Comparison of ENCODE assay signal across 21 mouse cellular contexts in the genomic region with DNA sequence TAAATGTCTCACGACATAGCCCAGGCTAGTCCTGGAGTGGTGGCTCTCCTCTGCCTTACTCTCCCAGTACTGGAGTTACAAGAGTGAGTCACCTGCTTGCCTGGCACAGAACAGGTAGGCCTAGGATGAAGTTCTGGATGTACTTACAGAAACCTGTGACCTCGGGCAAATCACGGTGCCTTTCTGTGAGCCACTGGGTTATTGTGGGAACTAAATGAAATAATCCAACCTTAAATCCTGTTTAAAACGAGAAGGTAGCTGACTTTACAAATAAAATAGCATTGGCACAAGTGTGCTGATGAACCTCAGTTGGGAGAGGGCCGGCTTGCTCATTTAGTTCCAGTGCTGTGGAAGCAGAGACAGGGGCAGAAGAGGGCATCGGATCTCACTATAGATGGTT. TPM values are rescaled to one million over a fixed set of nuclear protein-coding genes. Genes with fewer than 3 reads are reported as not detected.
A peak's percentile ranks its signal among the peaks of the same experiment; 100 is the strongest.
DNase-seq lines count a peak whose midpoint lies in the region; ATAC-seq and TF ChIP-seq lines count a peak whose summit lies in the region.
"Had no signal": no experiment of that assay in that cellular context is flagged by ENCODE, and none has a peak within 500 bp of the region (broad histone marks: within the 10 kb centered on the region; RNA-seq: fewer than 3 reads in every experiment).

No protein-coding gene starts in this region.

- TF ChIP-seq POLR2A in lung, adult 2 months (IDR thresholded peaks at IDR 0.05; ENCODE audit: borderline replicate concordance, extremely low read depth, low read depth, low read length), result no peak

- peak; percentile 92 for DNase-seq in heart, adult 11 months
- no peak for DNase-seq in heart, postnatal 4 days
- no peak for DNase-seq in lung, adult 2 months
- no peak for DNase-seq in thymus, adult 18-20 months
- DNase-seq: adrenal gland, adult 8-10 months; cerebellum, adult 11 months; retina, postnatal 1 day; right cerebral cortex, postnatal 4 days had no signal

- no peaks in the 10 kb centered on the region for H3K9me3 ChIP-seq in intestine, embryonic 16.5 days (ENCODE audit: control insufficient read depth, low read length)
- H3K9me3 ChIP-seq in intestine, postnatal 0 days (ENCODE audit: control insufficient read depth), result no peaks in the 10 kb centered on the region
- H3K9me3 ChIP-seq in lung, embryonic 16.5 days (ENCODE audit: control insufficient read depth, low read length), result no peaks in the 10 kb centered on the region
- H3K9me3 ChIP-seq in stomach, embryonic 15.5 days, result no peaks in the 10 kb centered on the region
- H3K9me3 ChIP-seq: hindbrain, embryonic 15.5 days; limb, embryonic 13.5 days; liver, embryonic 15.5 days; midbrain, embryonic 13.5 days had no signal

- H3K4me2 ChIP-seq in intestine, embryonic 16.5 days (ENCODE audit: low read depth, low read length), result no peak overlapping the region
- H3K4me2 ChIP-seq in intestine, postnatal 0 days (replicated peaks; ENCODE audit: low read depth), result no peak overlapping the region
- H3K4me2 ChIP-seq in lung, embryonic 16.5 days (ENCODE audit: low read depth, low read length), result no peak overlapping the region
- H3K4me2 ChIP-seq in stomach, embryonic 15.5 days, result no peak overlapping the region
- H3K4me2 ChIP-seq: hindbrain, embryonic 15.5 days; limb, embryonic 13.5 days; liver, embryonic 15.5 days had no signal

- ATAC-seq in intestine, embryonic 16.5 days, result no peak
- ATAC-seq in intestine, postnatal 0 days, result no peak
- no peak for ATAC-seq in lung, embryonic 16.5 days (ENCODE audit: low read depth)
- ATAC-seq in stomach, embryonic 15.5 days (ENCODE audit: insufficient read depth, low FRiP score, low read depth), result no peak
- ATAC-seq: midbrain, embryonic 13.5 days had no signal

- H3K4me1 ChIP-seq in intestine, embryonic 16.5 days (ENCODE audit: control insufficient read depth, insufficient read depth, low read length), result peaks cover 26% of the 10 kb centered on the region
- H3K4me1 ChIP-seq in intestine, postnatal 0 days (replicated peaks; ENCODE audit: control insufficient read depth, insufficient read depth, low read length), result 0 out of 2 replicates have a peak, but pooled peaks cover 3% of the 10 kb centered on the region
- peaks cover 26% of the 10 kb centered on the region for H3K4me1 ChIP-seq in lung, embryonic 16.5 days (replicated peaks; ENCODE audit: control insufficient read depth, insufficient read depth, low read length)
- H3K4me1 ChIP-seq in lung, adult 2 months (ENCODE audit: control insufficient read depth, insufficient read depth, low read length), result peaks cover 20% of the 10 kb centered on the region
- peaks cover 28% of the 10 kb centered on the region for H3K4me1 ChIP-seq in stomach, embryonic 15.5 days

- no peak overlapping the region for H3K4me3 ChIP-seq in intestine, embryonic 16.5 days (ENCODE audit: low read length)
- no peak overlapping the region for H3K4me3 ChIP-seq in intestine, postnatal 0 days (ENCODE audit: low read depth, low read length)
- no peak overlapping the region for H3K4me3 ChIP-seq in lung, embryonic 16.5 days (ENCODE audit: low read length)
- H3K4me3 ChIP-seq in lung, adult 2 months (replicated peaks; ENCODE audit: extremely low read depth, low read depth, low read length), result no peak overlapping the region
- H3K4me3 ChIP-seq in stomach, embryonic 15.5 days (replicated peaks), result no peak overlapping the region
- H3K4me3 ChIP-seq: hindbrain, embryonic 15.5 days; limb, embryonic 13.5 days; liver, embryonic 15.5 days; midbrain, embryonic 13.5 days had no signal

- 0 out of 2 replicates have a peak overlapping the region, but pooled peaks have one; percentile 75 for H3K27ac ChIP-seq in intestine, embryonic 16.5 days (ENCODE audit: low read length)
- no peak overlapping the region; the same call in 1 of the 2 replicates for H3K27ac ChIP-seq in intestine, postnatal 0 days (ENCODE audit: low read depth, low read length)
- H3K27ac ChIP-seq in lung, embryonic 16.5 days (ENCODE audit: low read length), result peak overlapping the region; percentile 91
- peak overlapping the region; percentile 40; the same call in 1 of the 2 replicates for H3K27ac ChIP-seq in stomach, embryonic 15.5 days

- no peaks in the 10 kb centered on the region for H3K36me3 ChIP-seq in intestine, embryonic 16.5 days (ENCODE audit: control insufficient read depth, insufficient read depth, low read length)
- peaks cover 3% of the 10 kb centered on the region; the same call in 1 of the 2 replicates for H3K36me3 ChIP-seq in intestine, postnatal 0 days (ENCODE audit: control insufficient read depth, insufficient read depth)
- H3K36me3 ChIP-seq in lung, embryonic 16.5 days (ENCODE audit: control insufficient read depth, insufficient read depth, low read length), result no peaks in the 10 kb centered on the region
- H3K36me3 ChIP-seq in stomach, embryonic 15.5 days, result no peaks in the 10 kb centered on the region
- H3K36me3 ChIP-seq: hindbrain, embryonic 15.5 days; midbrain, embryonic 13.5 days had no signal

- no peaks in the 10 kb centered on the region for H3K27me3 ChIP-seq in intestine, embryonic 16.5 days (replicated peaks; ENCODE audit: control insufficient read depth, insufficient read depth, low read length)
- H3K27me3 ChIP-seq in intestine, postnatal 0 days (replicated peaks; ENCODE audit: control insufficient read depth, insufficient read depth, low read length), result no peaks in the 10 kb centered on the region
- H3K27me3 ChIP-seq in lung, embryonic 16.5 days (ENCODE audit: control insufficient read depth, insufficient read depth, low read depth, low read length), result no peaks in the 10 kb centered on the region
- no peaks in the 10 kb centered on the region for H3K27me3 ChIP-seq in stomach, embryonic 15.5 days (replicated peaks)
- H3K27me3 ChIP-seq: CH12.LX; hindbrain, embryonic 15.5 days; limb, embryonic 13.5 days; liver, embryonic 15.5 days; midbrain, embryonic 13.5 days had no signal

- TF ChIP-seq CTCF in intestine, postnatal 0 days (IDR thresholded peaks at IDR 0.05; ENCODE audit: low read depth), result no peak
- no peak for TF ChIP-seq CTCF in lung, adult 2 months (IDR thresholded peaks at IDR 0.05; ENCODE audit: insufficient read depth, low read length)

- no peak overlapping the region for H3K9ac ChIP-seq in intestine, embryonic 16.5 days (ENCODE audit: low read depth, low read length)
- H3K9ac ChIP-seq in intestine, postnatal 0 days (ENCODE audit: low read depth, low read length), result no peak overlapping the region
- no peak overlapping the region for H3K9ac ChIP-seq in lung, embryonic 16.5 days (ENCODE audit: low read length)
- no peak overlapping the region for H3K9ac ChIP-seq in stomach, embryonic 15.5 days
- H3K9ac ChIP-seq: hindbrain, embryonic 15.5 days; liver, embryonic 15.5 days had no signal

- 84% methylated on average over 6 of the region's 6 CpGs for WGBS in intestine, embryonic 16.5 days
- 81% methylated on average over 6 of the region's 6 CpGs for WGBS in intestine, postnatal 0 days
- WGBS in lung, embryonic 16.5 days, result 82% methylated on average over 6 of the region's 6 CpGs
- WGBS in lung, adult 2 months, result 65% methylated on average over 6 of the region's 6 CpGs
- WGBS in stomach, embryonic 15.5 days, result 79% methylated on average over 6 of the region's 6 CpGs

RNA-seq across cellular contexts. Expression of a gene that starts 3.5 kb away (rescaled TPM):
- total RNA-seq in heart, postnatal 4 days (2021), result 100 to 1,000 TPM; 286 to 331 TPM
- 146 and 152 TPM in 2 replicates for polyA plus RNA-seq in intestine, embryonic 16.5 days (2015; fragmentation: Nextera tagmentation; extraction: Ambion mirVana)
- polyA plus RNA-seq in intestine, postnatal 0 days (2015; fragmentation: Nextera tagmentation; extraction: Ambion mirVana), result 244 and 254 TPM in 2 replicates
- 184 and 197 TPM in 2 replicates for polyA plus RNA-seq in lung, embryonic 16.5 days (2015; fragmentation: Nextera tagmentation; extraction: Ambion mirVana)
- polyA plus RNA-seq in lung, adult 2 months (2012; rRNA removed), result 687 and 806 TPM in 2 replicates
- 140 and 159 TPM in 2 replicates for polyA plus RNA-seq in stomach, embryonic 15.5 days (2015; fragmentation: Nextera tagmentation; extraction: Ambion mirVana)

RNA-seq across cellular contexts. Expression of a gene that starts 22.5 kb away (rescaled TPM):
- 1 to 10 TPM; 2.5 to 2.9 TPM for total RNA-seq in heart, postnatal 4 days (2021)
- 0.45 and 0.97 TPM in 2 replicates for polyA plus RNA-seq in intestine, embryonic 16.5 days (2015; fragmentation: Nextera tagmentation; extraction: Ambion mirVana)
- 0.31 and 0.41 TPM in 2 replicates for polyA plus RNA-seq in intestine, postnatal 0 days (2015; fragmentation: Nextera tagmentation; extraction: Ambion mirVana)
- polyA plus RNA-seq in lung, embryonic 16.5 days (2015; fragmentation: Nextera tagmentation; extraction: Ambion mirVana), result 1.4 TPM in 2 replicates
- polyA plus RNA-seq in lung, adult 2 months (2012; rRNA removed), result not detected in 2 replicates
- 1.6 and 1.8 TPM in 2 replicates for polyA plus RNA-seq in stomach, embryonic 15.5 days (2015; fragmentation: Nextera tagmentation; extraction: Ambion mirVana)
- total RNA-seq: adrenal gland, adult 8-10 months; layer of hippocampus, postnatal 10 days; left cerebral cortex, postnatal 10 days had no signal
- polyA plus RNA-seq: embryonic facial prominence, embryonic 11.5 days; frontal cortex, adult 2 months had no signal

RNA-seq across cellular contexts. Expression of a gene that starts 29.3 kb away (rescaled TPM):
- total RNA-seq in heart, postnatal 4 days (2021), result 10 to 100 TPM; 95.6 to 97.0 TPM
- polyA plus RNA-seq in intestine, embryonic 16.5 days (2015; fragmentation: Nextera tagmentation; extraction: Ambion mirVana), result 0.15 and 0.37 TPM in 2 replicates
- polyA plus RNA-seq in intestine, postnatal 0 days (2015; fragmentation: Nextera tagmentation; extraction: Ambion mirVana), result 0.07 TPM in 1 of 2 replicates, not detected in the other
- 0.57 and 1.1 TPM in 2 replicates for polyA plus RNA-seq in lung, embryonic 16.5 days (2015; fragmentation: Nextera tagmentation; extraction: Ambion mirVana)
- 4.6 and 13.8 TPM in 2 replicates for polyA plus RNA-seq in lung, adult 2 months (2012; rRNA removed)
- polyA plus RNA-seq in stomach, embryonic 15.5 days (2015; fragmentation: Nextera tagmentation; extraction: Ambion mirVana), result 0.72 and 0.78 TPM in 2 replicates
- total RNA-seq: CH12.LX had no signal

RNA-seq across cellular contexts. Expression of a gene that starts 39.7 kb away (rescaled TPM):
- total RNA-seq in heart, postnatal 4 days (2021), result 10 to 100 TPM; 20.4 to 24.0 TPM
- 23.1 and 24.4 TPM in 2 replicates for polyA plus RNA-seq in intestine, embryonic 16.5 days (2015; fragmentation: Nextera tagmentation; extraction: Ambion mirVana)
- polyA plus RNA-seq in intestine, postnatal 0 days (2015; fragmentation: Nextera tagmentation; extraction: Ambion mirVana), result 16.4 and 18.7 TPM in 2 replicates
- polyA plus RNA-seq in lung, embryonic 16.5 days (2015; fragmentation: Nextera tagmentation; extraction: Ambion mirVana), result 35.9 TPM in 2 replicates
- polyA plus RNA-seq in lung, adult 2 months (2012; rRNA removed), result 18.3 and 21.3 TPM in 2 replicates
- 35.3 and 37.3 TPM in 2 replicates for polyA plus RNA-seq in stomach, embryonic 15.5 days (2015; fragmentation: Nextera tagmentation; extraction: Ambion mirVana)

RNA-seq across cellular contexts. Expression of a gene that starts 42.2 kb away (rescaled TPM):
- total RNA-seq in heart, postnatal 4 days (2021), result 1 to 10 TPM; 1.8 to 3.1 TPM
- 2.0 and 2.1 TPM in 2 replicates for polyA plus RNA-seq in intestine, embryonic 16.5 days (2015; fragmentation: Nextera tagmentation; extraction: Ambion mirVana)
- polyA plus RNA-seq in intestine, postnatal 0 days (2015; fragmentation: Nextera tagmentation; extraction: Ambion mirVana), result 0.92 and 1.3 TPM in 2 replicates
- 1.6 and 1.9 TPM in 2 replicates for polyA plus RNA-seq in lung, embryonic 16.5 days (2015; fragmentation: Nextera tagmentation; extraction: Ambion mirVana)
- 0.27 and 0.44 TPM in 2 replicates for polyA plus RNA-seq in lung, adult 2 months (2012; rRNA removed)
- 2.2 and 2.5 TPM in 2 replicates for polyA plus RNA-seq in stomach, embryonic 15.5 days (2015; fragmentation: Nextera tagmentation; extraction: Ambion mirVana)
